Mouse (Mus musculus) cerebellum, adult 2 months (tissue): ENCODE measurements around the gene Pknox2.

Experiments
- CTCF ChIP-seq: fragments of 200-500 bp; IDR thresholded peaks from 2 replicates; pipeline ENCODE4 v1.5.1; 2011; ENCODE audit warnings: low read depth, mild to moderate bottlenecking, control low read depth, low read length, moderate library complexity, borderline replicate concordance; ENCODE audit not compliant: insufficient read depth
- POLR2A ChIP-seq: fragments of 200-500 bp; IDR thresholded peaks from 2 replicates; pipeline ENCODE4 v1.6.1; 2011; ENCODE audit warnings: low read length, control low read depth, borderline replicate concordance; ENCODE audit not compliant: insufficient read depth

DNA sequence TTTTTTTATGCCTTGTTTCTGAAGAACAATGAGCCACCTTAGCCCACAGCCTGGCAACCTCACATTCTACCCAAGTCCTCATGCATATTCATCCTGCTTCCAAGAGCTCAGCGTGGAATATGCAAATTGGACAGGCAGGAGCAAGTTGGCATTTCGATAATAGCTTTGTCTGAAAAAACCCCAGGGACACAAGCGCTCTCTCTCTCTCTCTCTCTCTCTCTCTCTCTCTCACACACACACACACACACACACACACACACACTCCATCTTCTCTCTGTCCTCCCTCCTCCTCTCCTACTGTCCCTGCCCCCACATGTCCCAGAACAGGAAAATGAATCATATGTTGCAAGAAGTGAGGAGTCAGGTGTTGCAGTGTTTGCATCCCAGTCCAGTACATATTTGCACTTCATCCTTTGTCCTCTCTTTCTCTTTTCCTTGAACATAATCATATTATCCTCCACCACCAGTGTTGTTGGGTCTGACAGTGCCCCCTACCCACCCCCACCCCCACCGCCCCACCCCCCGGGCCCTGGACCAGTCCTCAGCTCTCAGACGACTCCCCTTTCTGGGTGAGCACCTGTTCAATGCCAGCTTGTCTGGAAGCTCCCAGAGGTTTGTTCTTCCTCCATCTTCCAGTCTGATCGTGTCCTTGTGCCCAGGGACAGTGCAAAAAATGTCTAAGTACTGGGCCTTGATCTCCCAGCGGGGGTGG, 265.0 kb downstream of the Pknox2 start:
- TF ChIP-seq POLR2A (no peak), CTCF (no peak)
